Mouse (Mus musculus) CH12.LX (cell line): ENCODE results near the gene Fam219b. TPM values are rescaled to one million over a fixed set of nuclear protein-coding genes. Genes with fewer than 3 reads are reported as not detected.
A peak's percentile ranks its signal among the peaks of the same experiment; 100 is the strongest.

ENCODE experiments used
- DNase-seq: peaks from one replicate; pipeline ENCODE4 v3.0.0-alpha.2; 2013; ENCODE audit errors: extremely low read depth
- H3K27ac ChIP-seq: 2 replicates; pipeline ENCODE4 v1.5.1; 2012; ENCODE audit warnings: low read depth, mild to moderate bottlenecking, control low read depth, moderate library complexity; ENCODE audit not compliant: insufficient read depth
- H3K27me3 ChIP-seq: replicated peaks from 2 replicates; pipeline ENCODE3; 2012; ENCODE audit warnings: inconsistent platforms
- H3K36me3 ChIP-seq, 2 experiments: replicated peaks in 1 of 2; 2 replicates each; pipeline versions ENCODE3 to v1.6.1; 2012; ENCODE audit warnings: inconsistent platforms in 1 of 2, low read length in 1 of 2, mild to moderate bottlenecking in 1 of 2, mixed read lengths in 1 of 2, moderate library complexity in 1 of 2; ENCODE audit not compliant: control insufficient read depth in 1 of 2, insufficient read depth in 1 of 2
- H3K4me1 ChIP-seq, 2 experiments: 2 replicates each; pipeline ENCODE4 v1.6.1; 2012; ENCODE audit warnings: inconsistent platforms in 1 of 2, moderate library complexity in 1 of 2; ENCODE audit not compliant: insufficient read depth in 2 of 2, control insufficient read depth in 1 of 2
- H3K4me2 ChIP-seq: 2 replicates; pipeline ENCODE4 v1.6.1; 2012; ENCODE audit warnings: low read depth, mild to moderate bottlenecking, control low read depth; ENCODE audit not compliant: poor library complexity, insufficient read depth, severe bottlenecking
- H3K4me3 ChIP-seq, 3 experiments: fragments of 150-350 bp in 1 of 3; sonication (generic) in 1 of 3; replicated peaks in 1 of 3; 2 replicates each; pipeline versions ENCODE3 to v1.5.1; 2011 to 2012; ENCODE audit warnings: low read depth in 2 of 3, low read length in 2 of 3, mild to moderate bottlenecking in 2 of 3, moderate library complexity in 2 of 3, control low read depth in 1 of 3, improper control_type of control experiment in 1 of 3, inconsistent platforms in 1 of 3, mixed read lengths in 1 of 3; ENCODE audit not compliant: poor library complexity in 1 of 3
- H3K79me2 ChIP-seq: replicated peaks from 2 replicates; pipeline ENCODE4 v1.6.1; 2012; ENCODE audit warnings: mild to moderate bottlenecking, moderate library complexity; ENCODE audit not compliant: control insufficient read depth, poor library complexity, insufficient read depth, severe bottlenecking; ENCODE audit errors: extremely low read depth
- H3K9ac ChIP-seq: 2 replicates; pipeline ENCODE4 v1.6.1; 2012; ENCODE audit warnings: low read depth, mild to moderate bottlenecking, control low read depth, moderate library complexity; ENCODE audit not compliant: insufficient read depth
- H3K9me3 ChIP-seq: replicated peaks from 2 replicates; pipeline ENCODE3; 2012; ENCODE audit warnings: low read length, inconsistent platforms, mixed read lengths
- CHD1 ChIP-seq: IDR thresholded peaks from 2 replicates; pipeline ENCODE4 v1.6.1; 2012; ENCODE audit warnings: low read depth, low read length, improper control_type of control experiment, inconsistent platforms
- CTCF ChIP-seq, 2 experiments: IDR thresholded peaks in 1 of 2; conservative IDR thresholded peaks in 1 of 2; 2 replicates each; pipeline ENCODE4 v1.5.1; 2011 to 2012; ENCODE audit warnings: low read depth in 2 of 2, low read length in 2 of 2, improper control_type of control experiment in 1 of 2, inconsistent platforms in 1 of 2, mild to moderate bottlenecking in 1 of 2, moderate library complexity in 1 of 2
- GABPA ChIP-seq: IDR thresholded peaks from 2 replicates; pipeline ENCODE4 v1.6.1; 2012; ENCODE audit warnings: low read depth, low read length, improper control_type of control experiment, inconsistent platforms; ENCODE audit not compliant: insufficient replicate concordance
- HCFC1 ChIP-seq: IDR thresholded peaks from 2 replicates; pipeline ENCODE4 v1.6.1; 2012; ENCODE audit warnings: low read depth, mild to moderate bottlenecking, inconsistent platforms, low read length, improper control_type of control experiment
- JUN ChIP-seq: IDR thresholded peaks from 2 replicates; pipeline ENCODE4 v1.6.1; 2011; ENCODE audit warnings: low read depth, mild to moderate bottlenecking, low read length, improper control_type of control experiment, moderate library complexity; ENCODE audit not compliant: insufficient read depth
- JUND ChIP-seq: conservative IDR thresholded peaks from 2 replicates; pipeline ENCODE4 v1.6.1; 2011; ENCODE audit warnings: low read depth, low read length, improper control_type of control experiment
- MAFK ChIP-seq: IDR thresholded peaks from 2 replicates; pipeline ENCODE4 v1.6.1; 2011; ENCODE audit warnings: low read length, improper control_type of control experiment; ENCODE audit not compliant: insufficient replicate concordance
- MAZ ChIP-seq: IDR thresholded peaks from 2 replicates; pipeline ENCODE4 v1.6.1; 2012; ENCODE audit warnings: low read depth, mild to moderate bottlenecking, inconsistent platforms, low read length, improper control_type of control experiment, moderate library complexity
- MEF2A ChIP-seq: IDR thresholded peaks from 2 replicates; pipeline ENCODE4 v1.6.1; 2014; ENCODE audit warnings: low read depth, mild to moderate bottlenecking, inconsistent platforms, low read length, improper control_type of control experiment, borderline replicate concordance
- MXI1 ChIP-seq: IDR thresholded peaks from 2 replicates; pipeline ENCODE4 v1.6.1; 2011; ENCODE audit warnings: mild to moderate bottlenecking, low read depth, low read length, improper control_type of control experiment
- MYC ChIP-seq: IDR thresholded peaks from 2 replicates; pipeline ENCODE4 v1.6.1; 2011; ENCODE audit warnings: low read depth, mild to moderate bottlenecking, improper control_type of control experiment, low read length
- NELFE ChIP-seq: IDR thresholded peaks from 2 replicates; pipeline ENCODE4 v1.6.1; 2011; ENCODE audit warnings: low read depth, low read length, improper control_type of control experiment
- NRF1 ChIP-seq: IDR thresholded peaks from 2 replicates; pipeline ENCODE4 v1.6.1; 2014; ENCODE audit warnings: low read depth, mild to moderate bottlenecking, inconsistent platforms, low read length, improper control_type of control experiment, moderate library complexity
- PAX5 ChIP-seq: IDR thresholded peaks from 2 replicates; pipeline ENCODE4 v1.6.1; 2012; ENCODE audit warnings: low read length, inconsistent platforms, mixed read lengths
- RAD21 ChIP-seq: IDR thresholded peaks from 2 replicates; pipeline ENCODE4 v1.6.1; 2011; ENCODE audit warnings: low read depth, mild to moderate bottlenecking, low read length, improper control_type of control experiment, moderate library complexity
- SIN3A ChIP-seq: IDR thresholded peaks from 2 replicates; pipeline ENCODE4 v1.6.1; 2012; ENCODE audit warnings: low read length, improper control_type of control experiment, inconsistent platforms
- SMC3 ChIP-seq: IDR thresholded peaks from 2 replicates; pipeline ENCODE4 v1.6.1; 2011; ENCODE audit warnings: low read depth, low read length, improper control_type of control experiment
- USF1 ChIP-seq: IDR thresholded peaks from 2 replicates; pipeline ENCODE4 v1.6.1; 2014; ENCODE audit warnings: low read depth, mild to moderate bottlenecking, inconsistent platforms, low read length, improper control_type of control experiment
- ZC3H11A ChIP-seq: IDR thresholded peaks from 2 replicates; pipeline ENCODE4 v1.6.1; 2012; ENCODE audit warnings: low read depth, mild to moderate bottlenecking, inconsistent platforms, low read length, improper control_type of control experiment
- ZNF384 ChIP-seq: IDR thresholded peaks from 2 replicates; pipeline ENCODE4 v1.6.1; 2012; ENCODE audit warnings: low read depth, low read length, improper control_type of control experiment, inconsistent platforms
- dilution Hi-C: fragments of 300-500 bp; cut with MboI; formaldehyde crosslinking; loops from 2 replicates; pipeline ENCODE4 v1.14.3; 2020; ENCODE audit warnings: low sequenced_read_pairs; ENCODE audit not compliant: extremely low pct_unique_long_range_greater_than_20kb, extremely low pct_ligation_motif_present
- in situ Hi-C: fragments of 300-500 bp; cut with MboI; formaldehyde crosslinking; loops from 3 replicates; pipeline ENCODE4 v1.14.3; 2019; ENCODE audit warnings: low sequenced_read_pairs, low pct_ligation_motif_present, low pct_unique_long_range_greater_than_20kb, mixed read lengths
- polyA plus RNA-seq: library from polyadenylated mRNA; unstranded; fragments of >175 nt; gene quantifications from 2 replicates; pipeline ENCODE4 v1.2.1, GENCODE M21; 2012; ENCODE audit warnings: low read depth; ENCODE audit not compliant: insufficient read length
- total RNA-seq, 2 experiments: library from RNA; depleted of rRNA; stranded (reverse); fragments of 300-350 nt in 1 of 2; fragments of >200 nt in 1 of 2; gene quantifications; 2 replicates each; pipeline ENCODE4 v1.2.3; 2012 to 2014

The Fam219b gene
- total and polyA plus RNA-seq, 3 experiments, result 8.3 to 10.6 (median 9.2) TPM

- TF ChIP-seq MAZ, result no peak; the same call in 1 of the 2 replicates
- TF ChIP-seq, all 38 proteins: peak for 12
Measured at GRCm38 (mm10) chr9:57589224-57590126, 52.1 kb downstream of the Fam219b start, which contains the start of gene Ulk3 (continued).

- in situ Hi-C loops, result loop anchor here (5.0 kb wide), 1 partner anchor 67 kb away; no protein-coding TSS in a partner anchor
- H3K79me2 ChIP-seq, result no peaks in the 10 kb centered on the region
- no peaks in the 10 kb centered on the region for H3K9me3 ChIP-seq
- H3K27me3 ChIP-seq, result no peaks in the 10 kb centered on the region
- H3K27ac ChIP-seq, result no peak overlapping the region
- peak; percentile 33 for DNase-seq
- peaks cover 0 to 31% of the 10 kb centered on the region in 2 experiments; a peak in 2 of 4 replicates for H3K4me1 ChIP-seq
- H3K4me3 ChIP-seq, result peak overlapping the region in 1 of 3 experiments; percentile 77
- no peak overlapping the region for H3K9ac ChIP-seq
- H3K36me3 ChIP-seq, result peaks cover 48 to 73% of the 10 kb centered on the region in 2 experiments
- dilution Hi-C loops, result no loop called here
- H3K4me2 ChIP-seq, result no peak overlapping the region
- TF ChIP-seq MYC, result no peak
- no peak for TF ChIP-seq MAFK
- no peak for TF ChIP-seq USF1
- no peak for TF ChIP-seq JUND
- no peak for TF ChIP-seq ZNF384
- no peak for TF ChIP-seq PAX5
- TF ChIP-seq MAZ, result no peak
- no peak for TF ChIP-seq NELFE
- TF ChIP-seq CHD1, result no peak
- no peak for TF ChIP-seq GABPA
- TF ChIP-seq NRF1, result no peak
- peak in 1 of 2 experiments; percentile 56; a peak in 2 of 4 replicates for TF ChIP-seq CTCF (conservative IDR thresholded peaks at IDR 0.05 in 1 of 2, IDR thresholded peaks at IDR 0.05 in 1 of 2; ENCODE audit: low read depth in 2 of 2, low read length in 2 of 2)
- no peak for TF ChIP-seq JUN
- TF ChIP-seq SMC3, result peak; percentile 34
- TF ChIP-seq HCFC1, result no peak
- TF ChIP-seq ZC3H11A, result no peak
- peak; percentile 60 for TF ChIP-seq RAD21
- no peak for TF ChIP-seq MEF2A
- no peak for TF ChIP-seq MXI1
- no peak for TF ChIP-seq SIN3A
Measured at GRCm38 (mm10) chr9:57590726-57591125, 53.4 kb downstream of the Fam219b start.

Other genes with a start within 250 kb of the Fam219b start
- 39.6 and 50.3 TPM in 2 replicates for gene Ppcdc, start 97.4 kb upstream of the Fam219b start, total RNA-seq (2012; rRNA removed)
- gene Ppcdc, start 97.4 kb upstream of the Fam219b start, total RNA-seq (2014; rRNA removed), result 44.1 and 44.9 TPM in 2 replicates
- 36.2 and 38.8 TPM in 2 replicates for gene Ppcdc, start 97.4 kb upstream of the Fam219b start, polyA plus RNA-seq
- gene Scamp5, start 69.5 kb upstream of the Fam219b start, total RNA-seq (2012; rRNA removed), result 2.1 and 2.7 TPM in 2 replicates
- gene Scamp5, start 69.5 kb upstream of the Fam219b start, total RNA-seq (2014; rRNA removed), result 0.34 and 0.54 TPM in 2 replicates
- gene Scamp5, start 69.5 kb upstream of the Fam219b start, polyA plus RNA-seq, result 0.48 and 0.99 TPM in 2 replicates
- gene Rpp25, start 33.5 kb upstream of the Fam219b start, total RNA-seq (2012; rRNA removed), result 0.21 TPM in 1 of 2 replicates, not detected in the other
- not detected in 2 replicates for gene Rpp25, start 33.5 kb upstream of the Fam219b start, total RNA-seq (2014; rRNA removed)
- not detected in 2 replicates for gene Rpp25, start 33.5 kb upstream of the Fam219b start, polyA plus RNA-seq
- 179 and 203 TPM in 2 replicates for gene Cox5a, start 16.3 kb upstream of the Fam219b start, total RNA-seq (2012; rRNA removed)
- gene Cox5a, start 16.3 kb upstream of the Fam219b start, total RNA-seq (2014; rRNA removed), result 229 and 257 TPM in 2 replicates
- 255 and 279 TPM in 2 replicates for gene Cox5a, start 16.3 kb upstream of the Fam219b start, polyA plus RNA-seq
- 28.6 and 33.2 TPM in 2 replicates for gene Mpi, start 15.2 kb downstream of the Fam219b start, total RNA-seq (2012; rRNA removed)
- 28.2 and 29.0 TPM in 2 replicates for gene Mpi, start 15.2 kb downstream of the Fam219b start, total RNA-seq (2014; rRNA removed)
- gene Mpi, start 15.2 kb downstream of the Fam219b start, polyA plus RNA-seq, result 36.7 and 37.3 TPM in 2 replicates
- 52.2 and 60.9 TPM in 2 replicates for gene Scamp2, start 23.4 kb downstream of the Fam219b start, total RNA-seq (2012; rRNA removed)
- gene Scamp2, start 23.4 kb downstream of the Fam219b start, total RNA-seq (2014; rRNA removed), result 38.6 and 46.4 TPM in 2 replicates
- gene Scamp2, start 23.4 kb downstream of the Fam219b start, polyA plus RNA-seq, result 77.2 and 91.6 TPM in 2 replicates
- gene Ulk3, start 51.9 kb downstream of the Fam219b start, total RNA-seq (2012; rRNA removed), result 10.5 and 11.4 TPM in 2 replicates
- 1.8 and 2.6 TPM in 2 replicates for gene Ulk3, start 51.9 kb downstream of the Fam219b start, total RNA-seq (2014; rRNA removed)
- gene Ulk3, start 51.9 kb downstream of the Fam219b start, polyA plus RNA-seq, result 10.0 and 11.8 TPM in 2 replicates
- gene Cplx3, start 68.8 kb downstream of the Fam219b start, total RNA-seq (2012; rRNA removed), result not detected in 2 replicates
- not detected in 2 replicates for gene Cplx3, start 68.8 kb downstream of the Fam219b start, total RNA-seq (2014; rRNA removed)
- 0.09 TPM in 1 of 2 replicates, not detected in the other for gene Cplx3, start 68.8 kb downstream of the Fam219b start, polyA plus RNA-seq
- 0.08 TPM in 1 of 2 replicates, not detected in the other for gene Lman1l, start 83.2 kb downstream of the Fam219b start, total RNA-seq (2012; rRNA removed)
- gene Lman1l, start 83.2 kb downstream of the Fam219b start, total RNA-seq (2014; rRNA removed), result not detected in 2 replicates
- 0.19 and 0.29 TPM in 2 replicates for gene Lman1l, start 83.2 kb downstream of the Fam219b start, polyA plus RNA-seq
- 111 and 122 TPM in 2 replicates for gene Csk, start 116.1 kb downstream of the Fam219b start, total RNA-seq (2012; rRNA removed)
- gene Csk, start 116.1 kb downstream of the Fam219b start, total RNA-seq (2014; rRNA removed), result 111 and 125 TPM in 2 replicates
- gene Csk, start 116.1 kb downstream of the Fam219b start, polyA plus RNA-seq, result 139 and 153 TPM in 2 replicates
- not detected in 2 replicates for gene Cyp1a2, start 146.2 kb downstream of the Fam219b start, total RNA-seq (2012; rRNA removed)
- gene Cyp1a2, start 146.2 kb downstream of the Fam219b start, total RNA-seq (2014; rRNA removed), result not detected in 2 replicates
- not detected in 2 replicates for gene Cyp1a2, start 146.2 kb downstream of the Fam219b start, polyA plus RNA-seq
- gene Cyp1a1, start 150.4 kb downstream of the Fam219b start, total RNA-seq (2012; rRNA removed), result 0.08 and 0.13 TPM in 2 replicates
- 0.11 and 0.19 TPM in 2 replicates for gene Cyp1a1, start 150.4 kb downstream of the Fam219b start, total RNA-seq (2014; rRNA removed)
- not detected in 2 replicates for gene Cyp1a1, start 150.4 kb downstream of the Fam219b start, polyA plus RNA-seq
- 9.6 and 10.6 TPM in 2 replicates for gene Edc3, start 171.0 kb downstream of the Fam219b start, total RNA-seq (2012; rRNA removed)
- 10.9 and 13.6 TPM in 2 replicates for gene Edc3, start 171.0 kb downstream of the Fam219b start, total RNA-seq (2014; rRNA removed)
- 24.1 and 27.9 TPM in 2 replicates for gene Edc3, start 171.0 kb downstream of the Fam219b start, polyA plus RNA-seq
- 39.9 and 46.7 TPM in 2 replicates for gene Clk3, start 228.3 kb downstream of the Fam219b start, total RNA-seq (2012; rRNA removed)
- gene Clk3, start 228.3 kb downstream of the Fam219b start, total RNA-seq (2014; rRNA removed), result 69.0 and 87.7 TPM in 2 replicates
- 62.4 and 67.9 TPM in 2 replicates for gene Clk3, start 228.3 kb downstream of the Fam219b start, polyA plus RNA-seq